Mouse (Mus musculus) heart, adult 2 months (tissue): ENCODE data around the gene Tsga10ip.

Experiments
- CTCF ChIP-seq: fragments of 200-600 bp; IDR thresholded peaks from 2 replicates; pipeline ENCODE4 v1.8.1; 2022; ENCODE audit warnings: antibody characterized with exemption, mild to moderate bottlenecking, moderate library complexity
- EP300 ChIP-seq: fragments of 200-500 bp; IDR thresholded peaks from 2 replicates; pipeline ENCODE4 v1.6.1; 2011; ENCODE audit warnings: low read depth, low read length, control low read depth; ENCODE audit not compliant: insufficient read depth
- POLR2A ChIP-seq: fragments of 200-500 bp; IDR thresholded peaks from 2 replicates; pipeline ENCODE4 v1.6.1; 2011; ENCODE audit warnings: mild to moderate bottlenecking, low read depth, low read length, control low read depth; ENCODE audit not compliant: insufficient read depth

- no peak for TF ChIP-seq CTCF
- TF ChIP-seq POLR2A: no peak
- no peak for TF ChIP-seq EP300
Observed at GRCm38 (mm10) chr19:5384715-5385114, 17.6 kb downstream of the Tsga10ip start.
